Mouse (Mus musculus): ENCODE results near the gene Syne4. TPM values are rescaled to one million over a fixed set of nuclear protein-coding genes. Genes with fewer than 3 reads are reported as not detected.

The Syne4 gene
- polyA plus RNA-seq, 1 experiment, result 41.6 TPM

DNA sequence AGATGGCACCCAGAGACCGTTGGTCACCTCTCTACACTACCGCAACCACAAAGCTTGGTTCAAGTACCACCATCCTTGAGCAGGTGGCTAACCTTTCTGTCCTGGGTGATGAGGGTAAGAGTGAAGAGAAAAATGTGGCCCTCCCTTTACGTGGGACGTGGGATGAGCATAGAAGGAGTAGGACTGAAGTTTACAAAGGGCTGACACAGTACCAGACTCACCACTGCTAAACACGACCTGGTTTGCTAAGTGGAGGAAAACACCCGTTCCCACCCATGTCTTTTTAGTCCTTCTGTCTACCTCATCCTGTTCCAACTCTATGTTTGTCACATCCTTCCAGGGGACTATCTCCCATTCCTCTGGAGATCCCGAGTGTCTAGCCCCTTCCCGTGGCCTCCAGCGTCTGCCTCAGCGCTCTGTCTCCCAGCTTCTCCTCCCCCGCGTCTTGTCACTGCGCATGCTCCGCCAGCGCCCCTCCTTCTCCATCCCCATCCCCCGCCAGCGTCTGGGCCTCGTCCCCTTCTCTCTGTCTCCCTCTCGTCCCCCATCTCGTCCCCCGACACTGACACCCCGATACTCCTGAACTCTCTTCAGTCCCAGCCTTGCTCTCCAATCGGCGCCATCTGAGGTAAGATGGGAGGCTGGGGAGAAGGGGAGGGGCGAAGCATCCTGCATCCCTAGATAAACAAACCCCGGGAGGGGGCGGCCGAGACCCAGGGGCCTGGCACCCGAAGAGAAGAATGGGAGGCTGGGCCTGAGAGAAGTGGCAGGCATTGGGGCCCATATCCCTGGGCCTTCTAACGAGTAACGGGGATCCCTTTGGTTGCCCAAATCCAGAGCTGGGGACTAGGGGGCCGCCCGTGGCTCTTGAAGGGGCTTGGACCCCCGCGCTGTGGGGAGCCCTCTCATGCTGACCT, 23.1 kb upstream of the Syne4 start, which contains the start of gene Clip3:
Gene Clip3, plus strand, starts transcription at position 514 of the 917 bp plus-strand sequence.
- no peaks in the 10 kb centered on the region for H3K9me3 ChIP-seq (replicated peaks; ENCODE audit: control insufficient read depth, insufficient read depth, low read length, poor library complexity, severe bottlenecking)
- H3K9ac ChIP-seq (ENCODE audit: low read depth, poor library complexity, severe bottlenecking), result peak within 1 kb of the TSS; percentile 23
- H3K27ac ChIP-seq (ENCODE audit: insufficient read depth, low read length), result no peak within 1 kb of the TSS
- no peaks in the 10 kb centered on the region for H3K4me1 ChIP-seq (ENCODE audit: control insufficient read depth, insufficient read depth, low read length)
- no peaks in the 10 kb centered on the region for H3K36me3 ChIP-seq (ENCODE audit: control insufficient read depth, insufficient read depth, low read length, poor library complexity, severe bottlenecking)
- no peaks in the 10 kb centered on the region for H3K27me3 ChIP-seq (ENCODE audit: control insufficient read depth, insufficient read depth, low read length, poor library complexity, severe bottlenecking)
- H3K4me3 ChIP-seq (ENCODE audit: low read depth, low read length), result peak within 1 kb of the TSS; percentile 84
- TF ChIP-seq POLR2A (IDR thresholded peaks at IDR 0.05; ENCODE audit: insufficient read depth, low read length) (no peak), CTCF (IDR thresholded peaks at IDR 0.05; ENCODE audit: low read depth, low read length) (no peak), EP300 (IDR thresholded peaks at IDR 0.05; ENCODE audit: insufficient read depth, low read depth, low read length) (no peak)

DNA sequence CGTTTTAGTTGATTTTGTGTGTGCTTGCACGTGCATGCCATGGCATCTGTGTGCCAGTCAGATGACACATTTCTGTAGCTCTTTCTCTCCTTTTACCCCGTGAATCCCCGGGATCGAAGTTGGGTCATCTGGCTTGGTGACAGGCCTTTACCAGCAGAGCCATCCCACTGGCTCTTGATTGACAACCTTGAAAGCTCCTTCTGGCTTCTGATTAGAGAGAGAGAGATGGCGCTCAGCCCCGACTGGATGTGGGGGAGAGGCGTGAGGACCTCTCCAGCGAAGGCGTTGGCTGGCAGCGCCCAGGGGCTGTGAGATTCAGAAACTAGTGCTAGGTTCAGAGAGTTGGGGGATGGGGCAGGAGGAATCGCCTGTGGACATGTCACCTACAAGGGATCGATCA, 20.8 kb upstream of the Syne4 start:
- no peaks in the 10 kb centered on the region for H3K36me3 ChIP-seq (ENCODE audit: control insufficient read depth, insufficient read depth, low read length, poor library complexity, severe bottlenecking)
- no peak overlapping the region for H3K27ac ChIP-seq (ENCODE audit: insufficient read depth, low read length)
- no peak overlapping the region for H3K4me3 ChIP-seq (ENCODE audit: low read depth, low read length)
- no peak overlapping the region for H3K9ac ChIP-seq (ENCODE audit: low read depth, poor library complexity, severe bottlenecking)
- no peaks in the 10 kb centered on the region for H3K4me1 ChIP-seq (ENCODE audit: control insufficient read depth, insufficient read depth, low read length)
- TF ChIP-seq CTCF (IDR thresholded peaks at IDR 0.05; ENCODE audit: low read depth, low read length), result no peak
- TF ChIP-seq EP300 (IDR thresholded peaks at IDR 0.05; ENCODE audit: insufficient read depth, low read depth, low read length), result no peak
- TF ChIP-seq POLR2A (IDR thresholded peaks at IDR 0.05; ENCODE audit: insufficient read depth, low read length), result no peak
- no peaks in the 10 kb centered on the region for H3K27me3 ChIP-seq (ENCODE audit: control insufficient read depth, insufficient read depth, low read length, poor library complexity, severe bottlenecking)
- no peaks in the 10 kb centered on the region for H3K9me3 ChIP-seq (replicated peaks; ENCODE audit: control insufficient read depth, insufficient read depth, low read length, poor library complexity, severe bottlenecking)

DNA sequence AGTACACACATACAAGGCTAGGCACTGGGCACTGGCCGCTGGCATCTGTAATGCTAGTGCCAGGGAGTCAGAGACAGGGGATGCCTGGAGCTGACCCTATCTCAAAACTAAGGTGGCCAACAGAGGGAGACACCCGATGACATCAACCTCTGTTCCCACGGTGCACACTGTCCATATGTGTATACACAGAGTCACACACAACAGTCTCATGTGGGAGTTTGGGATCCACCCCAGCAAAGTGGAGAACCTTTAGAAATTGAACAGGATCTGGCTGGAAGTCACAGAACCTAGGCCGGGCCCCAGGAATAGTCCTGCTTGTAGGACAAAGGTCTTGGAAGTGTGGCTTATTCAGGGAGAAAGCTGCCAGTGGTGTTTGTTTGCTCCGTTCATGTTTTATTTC, 20.3 kb upstream of the Syne4 start:
- H3K27ac ChIP-seq (ENCODE audit: insufficient read depth, low read length), result no peak overlapping the region
- no peak overlapping the region for H3K9ac ChIP-seq (ENCODE audit: low read depth, poor library complexity, severe bottlenecking)
- TF ChIP-seq POLR2A (IDR thresholded peaks at IDR 0.05; ENCODE audit: insufficient read depth, low read length) (no peak), EP300 (IDR thresholded peaks at IDR 0.05; ENCODE audit: insufficient read depth, low read depth, low read length) (no peak)
- no peaks in the 10 kb centered on the region for H3K36me3 ChIP-seq (ENCODE audit: control insufficient read depth, insufficient read depth, low read length, poor library complexity, severe bottlenecking)
- H3K9me3 ChIP-seq (replicated peaks; ENCODE audit: control insufficient read depth, insufficient read depth, low read length, poor library complexity, severe bottlenecking), result no peaks in the 10 kb centered on the region
- H3K27me3 ChIP-seq (ENCODE audit: control insufficient read depth, insufficient read depth, low read length, poor library complexity, severe bottlenecking), result no peaks in the 10 kb centered on the region
- no peaks in the 10 kb centered on the region for H3K4me1 ChIP-seq (ENCODE audit: control insufficient read depth, insufficient read depth, low read length)
- H3K4me3 ChIP-seq (ENCODE audit: low read depth, low read length), result no peak overlapping the region

DNA sequence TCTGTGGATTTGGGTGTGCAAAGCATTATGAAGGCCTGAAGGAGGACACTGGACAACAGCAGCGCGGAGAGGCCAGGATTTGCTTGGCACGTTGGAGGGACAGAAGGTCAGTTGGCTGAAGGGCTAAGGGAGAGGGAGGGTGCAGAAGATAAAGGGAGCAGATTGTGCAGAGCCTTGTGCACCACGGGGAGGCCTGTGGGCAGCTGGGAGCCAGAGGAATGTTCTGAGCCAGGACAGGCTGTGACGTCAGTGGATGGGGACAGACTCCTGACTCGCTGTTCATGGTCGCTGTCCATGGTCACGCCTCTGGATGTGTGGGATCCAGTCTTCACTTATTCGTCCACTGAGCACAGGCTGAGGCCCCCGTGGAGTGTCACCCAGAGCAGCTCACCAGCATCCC, 19.5 kb upstream of the Syne4 start:
- Histone ChIP-seq H3K9ac (ENCODE audit: low read depth, poor library complexity, severe bottlenecking) (no peak overlapping the region), H3K27me3 (ENCODE audit: control insufficient read depth, insufficient read depth, low read length, poor library complexity, severe bottlenecking) (no peaks in the 10 kb centered on the region), H3K27ac (ENCODE audit: insufficient read depth, low read length) (no peak overlapping the region), H3K9me3 (replicated peaks; ENCODE audit: control insufficient read depth, insufficient read depth, low read length, poor library complexity, severe bottlenecking) (no peaks in the 10 kb centered on the region), H3K4me3 (ENCODE audit: low read depth, low read length) (no peak overlapping the region), H3K4me1 (ENCODE audit: control insufficient read depth, insufficient read depth, low read length) (no peaks in the 10 kb centered on the region), H3K36me3 (ENCODE audit: control insufficient read depth, insufficient read depth, low read length, poor library complexity, severe bottlenecking) (no peaks in the 10 kb centered on the region)
- TF ChIP-seq POLR2A (IDR thresholded peaks at IDR 0.05; ENCODE audit: insufficient read depth, low read length) (no peak), CTCF (IDR thresholded peaks at IDR 0.05; ENCODE audit: low read depth, low read length) (no peak), EP300 (IDR thresholded peaks at IDR 0.05; ENCODE audit: insufficient read depth, low read depth, low read length) (no peak)

DNA sequence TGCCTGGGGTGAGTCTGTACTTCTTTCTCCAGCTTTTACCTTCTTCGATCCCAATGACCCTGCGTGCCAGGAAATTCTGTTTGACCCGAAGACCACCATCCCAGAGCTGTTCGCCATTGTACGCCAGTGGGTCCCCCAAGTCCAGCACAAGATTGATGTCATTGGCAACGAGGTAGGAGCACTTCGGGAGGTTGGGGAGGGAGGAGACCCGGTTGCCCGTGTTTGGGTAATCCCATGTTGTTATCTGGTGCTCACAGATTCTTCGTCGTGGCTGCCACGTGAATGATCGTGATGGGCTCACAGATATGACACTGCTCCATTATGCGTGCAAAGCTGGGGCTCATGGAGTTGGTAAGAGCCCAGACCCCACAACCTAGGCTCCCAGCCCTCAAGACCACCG, 17.8 kb upstream of the Syne4 start:
- no peaks in the 10 kb centered on the region for H3K9me3 ChIP-seq (replicated peaks; ENCODE audit: control insufficient read depth, insufficient read depth, low read length, poor library complexity, severe bottlenecking)
- TF ChIP-seq CTCF (IDR thresholded peaks at IDR 0.05; ENCODE audit: low read depth, low read length), result no peak
- TF ChIP-seq POLR2A (IDR thresholded peaks at IDR 0.05; ENCODE audit: insufficient read depth, low read length), result no peak
- no peak for TF ChIP-seq EP300 (IDR thresholded peaks at IDR 0.05; ENCODE audit: insufficient read depth, low read depth, low read length)
- H3K27ac ChIP-seq (ENCODE audit: insufficient read depth, low read length), result no peak overlapping the region
- no peak overlapping the region for H3K4me3 ChIP-seq (ENCODE audit: low read depth, low read length)
- no peaks in the 10 kb centered on the region for H3K36me3 ChIP-seq (ENCODE audit: control insufficient read depth, insufficient read depth, low read length, poor library complexity, severe bottlenecking)
- no peaks in the 10 kb centered on the region for H3K4me1 ChIP-seq (ENCODE audit: control insufficient read depth, insufficient read depth, low read length)
- no peaks in the 10 kb centered on the region for H3K27me3 ChIP-seq (ENCODE audit: control insufficient read depth, insufficient read depth, low read length, poor library complexity, severe bottlenecking)
- no peak overlapping the region for H3K9ac ChIP-seq (ENCODE audit: low read depth, poor library complexity, severe bottlenecking)

DNA sequence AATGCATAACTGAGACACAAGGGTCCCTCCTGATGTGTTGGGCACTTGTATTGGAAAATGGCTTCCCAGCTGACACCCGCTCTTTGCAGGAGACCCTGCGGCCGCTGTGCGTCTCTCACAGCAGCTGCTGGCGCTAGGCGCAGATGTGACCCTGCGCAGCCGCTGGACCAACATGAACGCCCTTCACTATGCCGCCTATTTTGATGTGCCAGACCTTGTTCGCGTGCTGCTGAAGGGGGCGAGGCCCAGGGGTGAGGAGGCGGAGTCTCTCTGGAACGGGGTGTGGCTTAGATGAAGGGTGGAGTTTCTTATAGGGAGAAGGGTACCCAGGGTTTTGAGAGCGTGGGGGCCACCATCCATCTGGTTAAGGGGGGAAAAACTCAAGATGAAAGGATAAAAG, 17.3 kb upstream of the Syne4 start:
- no peak for TF ChIP-seq CTCF (IDR thresholded peaks at IDR 0.05; ENCODE audit: low read depth, low read length)
- TF ChIP-seq EP300 (IDR thresholded peaks at IDR 0.05; ENCODE audit: insufficient read depth, low read depth, low read length), result no peak
- no peak for TF ChIP-seq POLR2A (IDR thresholded peaks at IDR 0.05; ENCODE audit: insufficient read depth, low read length)
- Histone ChIP-seq H3K4me1 (ENCODE audit: control insufficient read depth, insufficient read depth, low read length) (no peaks in the 10 kb centered on the region), H3K36me3 (ENCODE audit: control insufficient read depth, insufficient read depth, low read length, poor library complexity, severe bottlenecking) (no peaks in the 10 kb centered on the region), H3K9me3 (replicated peaks; ENCODE audit: control insufficient read depth, insufficient read depth, low read length, poor library complexity, severe bottlenecking) (no peaks in the 10 kb centered on the region), H3K4me3 (ENCODE audit: low read depth, low read length) (no peak overlapping the region), H3K9ac (ENCODE audit: low read depth, poor library complexity, severe bottlenecking) (no peak overlapping the region), H3K27ac (ENCODE audit: insufficient read depth, low read length) (no peak overlapping the region), H3K27me3 (ENCODE audit: control insufficient read depth, insufficient read depth, low read length, poor library complexity, severe bottlenecking) (no peaks in the 10 kb centered on the region)
